Mouse (Mus musculus) left cerebral cortex, postnatal 10 days (tissue): ENCODE results near the gene Rfc3. TPM values are rescaled to one million over a fixed set of nuclear protein-coding genes. Genes with fewer than 3 reads are reported as not detected.
"Not testable (repeated sequence)": the region's sequence is repeated elsewhere in the genome, so short reads cannot be mapped to it uniquely, and the experiment has no call there.

Experiments used
- DNase-seq, 2 experiments: peaks; one replicate each; pipeline ENCODE4 v3.0.0; 2021 to 2022; ENCODE audit warnings: low spot score in 2 of 2, mixed read lengths in 1 of 2; ENCODE audit errors: extremely low spot score in 1 of 2
- intact Hi-C: fragments of 180-260 bp; cut with DNase I; formaldehyde crosslinking; loops from one replicate; pipeline ENCODE4 v1.15.1; 2025
- total RNA-seq, 2 experiments: library from RNA; stranded (reverse); gene quantifications; 2 replicates each; pipeline ENCODE4 v1.2.3; 2021

The Rfc3 gene
- 10 to 100 TPM; 12.0 to 13.0 TPM for total RNA-seq

GRCm38 (mm10) chr5:151650700-151651410 is at the start of gene Rfc3:
Rfc3 (minus strand) TSS chr5:151651242.
- intact Hi-C loops: no loop called here
- peak; percentile 95 to 97 for DNase-seq

DNA sequence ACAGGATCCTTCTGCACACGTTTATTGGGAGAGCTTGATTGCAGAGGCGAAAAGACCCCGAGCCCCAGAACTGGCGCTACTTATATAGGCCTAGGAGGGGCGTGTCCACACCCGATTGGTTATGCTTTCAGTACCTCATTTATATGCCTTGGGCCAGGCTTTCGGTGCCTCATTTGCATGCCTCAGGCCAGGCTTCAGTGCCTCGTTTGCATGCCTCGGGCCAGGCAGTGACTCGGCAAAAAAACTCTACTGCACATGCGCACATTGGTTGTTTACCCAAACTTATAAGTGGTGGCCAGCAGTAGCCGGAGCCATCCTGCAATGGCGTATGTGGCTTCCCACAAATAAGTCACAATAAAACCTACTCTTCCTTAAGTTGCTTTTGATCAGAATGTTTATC is 42.6 kb upstream of the Rfc3 start:
- DNase-seq, intact Hi-C loops: not testable (repeated sequence)

DNA sequence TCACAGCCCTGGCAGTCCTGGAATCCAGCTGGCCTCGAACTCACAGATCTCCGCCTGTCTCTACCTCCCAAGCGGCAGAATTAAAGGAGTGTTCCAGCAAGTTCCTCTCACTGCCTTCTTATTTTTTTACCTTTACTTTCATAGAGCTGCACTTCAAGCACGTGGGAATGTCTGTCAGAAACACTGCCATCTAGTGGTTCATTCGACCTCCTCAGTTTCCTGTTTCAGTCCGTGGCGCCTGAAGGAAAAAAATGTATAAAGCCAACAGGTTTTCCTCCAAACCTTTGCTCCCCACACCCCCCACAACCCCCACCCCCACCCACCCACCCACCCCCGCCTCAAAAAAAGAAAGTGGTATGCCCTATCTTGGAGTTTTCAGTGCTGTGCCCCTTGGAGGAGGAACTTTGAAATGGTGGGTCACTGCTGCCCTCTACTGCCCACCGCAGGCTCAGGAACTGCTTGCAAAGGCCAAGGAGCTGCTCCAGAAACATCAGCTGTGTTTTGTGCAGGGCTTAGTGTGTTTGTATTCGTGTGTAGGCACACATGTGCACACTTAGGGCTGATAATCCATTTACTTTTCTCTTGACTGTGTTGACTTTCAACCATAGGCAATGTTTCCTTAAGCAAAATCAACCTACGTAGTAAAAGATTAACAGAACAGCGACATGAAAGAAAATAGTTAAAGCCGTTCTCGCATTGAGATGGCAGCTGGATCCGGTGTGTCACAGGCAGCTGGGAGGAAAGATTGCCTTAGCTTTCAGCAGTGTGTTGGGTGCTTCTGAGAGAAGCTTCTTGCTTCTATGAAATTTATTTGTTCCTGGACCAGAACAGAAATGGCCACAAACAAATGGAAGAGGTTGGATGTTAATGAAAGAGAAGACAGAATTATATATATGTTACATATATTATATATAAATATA is 35.8 kb upstream of the Rfc3 start:
- DNase-seq: peak; percentile 70 to 84
- intact Hi-C loops: loop anchor here (5.0 kb wide), 1 partner anchor 320 kb away; no protein-coding TSS in a partner anchor

GRCm38 (mm10) chr5:151662207-151662606 is 11.2 kb upstream of the Rfc3 start:
- no peak for DNase-seq
- intact Hi-C loops: no loop called here

DNA sequence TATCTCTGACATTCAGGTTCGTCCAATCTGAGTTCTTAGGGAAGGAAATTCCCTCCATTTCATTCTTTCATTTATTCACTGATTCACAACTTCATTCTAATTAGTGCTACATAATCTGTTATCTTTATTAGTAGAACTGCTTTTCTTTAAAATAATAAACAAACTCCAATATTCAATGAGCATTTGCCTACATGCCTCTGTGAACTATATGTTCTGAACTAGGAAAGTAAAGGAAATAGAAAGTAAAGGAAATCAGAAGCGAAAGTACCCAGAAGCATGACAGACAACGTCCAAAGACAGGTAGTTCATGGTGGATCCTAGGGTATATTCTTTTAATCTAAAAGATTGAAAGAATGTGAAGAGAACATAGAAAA is 356 bp upstream of the Rfc3 start:
- intact Hi-C loops: no loop called here
- no peak for DNase-seq

DNA sequence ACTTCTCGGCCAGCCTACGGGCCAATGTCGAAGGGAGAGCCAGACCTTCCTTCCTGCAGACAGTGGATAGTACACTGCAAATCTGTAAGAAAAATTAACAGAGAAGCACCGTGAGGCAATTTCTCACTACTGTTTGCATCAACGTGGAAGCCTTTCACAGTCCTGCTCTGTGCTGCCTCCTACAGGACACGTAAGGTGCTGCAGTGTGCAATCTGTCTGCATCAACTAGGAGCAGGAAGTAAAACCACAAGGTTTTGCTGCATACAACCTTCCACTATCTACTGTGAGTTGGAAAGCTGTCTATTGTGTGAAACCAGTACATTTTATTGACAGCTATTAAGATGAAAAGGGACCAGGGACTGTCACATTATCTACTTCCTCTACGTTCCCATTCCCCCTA is 6.2 kb downstream of the Rfc3 start:
- intact Hi-C loops: no loop called here
- no peak for DNase-seq

- no peak for DNase-seq
- intact Hi-C loops: no loop called here
These were observed 8.2 kb downstream of the Rfc3 start for GRCm38 (mm10) chr5:151642867-151643266.

GRCm38 (mm10) chr5:151642102-151642501 is 8.9 kb downstream of the Rfc3 start:
- DNase-seq: no peak
- intact Hi-C loops: no loop called here

DNA sequence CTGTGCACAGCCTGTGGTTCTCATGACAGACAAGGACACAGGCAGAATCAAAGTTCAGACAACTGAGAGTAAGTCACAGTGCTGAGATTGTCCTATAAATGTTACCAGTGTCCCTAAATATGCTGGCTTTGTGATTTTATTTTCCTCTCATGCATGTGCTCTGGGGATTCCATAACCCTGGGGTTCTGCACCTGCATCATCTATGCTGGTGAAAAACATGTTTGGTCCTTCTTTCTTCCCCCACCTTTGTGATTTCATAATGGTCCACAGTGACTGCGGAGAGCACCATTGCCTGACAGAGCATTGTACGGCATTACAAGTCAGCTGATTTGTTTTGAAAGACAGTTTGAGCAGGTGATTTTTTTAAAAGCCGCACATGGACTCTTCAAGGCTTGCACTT is 45.1 kb downstream of the Rfc3 start, which contains the start of gene Vmn2r18:
Gene Vmn2r18, minus strand, starts transcription at position 101 of the 400 bp plus-strand sequence.
- no peak for DNase-seq
- intact Hi-C loops: no loop called here

GRCm38 (mm10) chr5:151601696-151602095 is 49.3 kb downstream of the Rfc3 start:
- intact Hi-C loops: no loop called here
- DNase-seq: no peak

Other genes with a start within 250 kb of the Rfc3 start
- gene Gm42906, start 223.1 kb downstream of the Rfc3 start, total RNA-seq: 1 to 10 TPM in 1 of 2 experiments, not detected in 1; 1.3 TPM
- not detected for gene Vmn2r18, start 45.2 kb downstream of the Rfc3 start, total RNA-seq